Mouse (Mus musculus) 3134 (cell line): ENCODE results near the gene Rogdi.

Source experiments
- DNase-seq: peaks from one replicate; pipeline ENCODE4 v3.0.0-alpha.2; 2011; ENCODE audit warnings: low spot score; ENCODE audit not compliant: insufficient read length; ENCODE audit errors: extremely low read depth

Rogdi gene

DNA sequence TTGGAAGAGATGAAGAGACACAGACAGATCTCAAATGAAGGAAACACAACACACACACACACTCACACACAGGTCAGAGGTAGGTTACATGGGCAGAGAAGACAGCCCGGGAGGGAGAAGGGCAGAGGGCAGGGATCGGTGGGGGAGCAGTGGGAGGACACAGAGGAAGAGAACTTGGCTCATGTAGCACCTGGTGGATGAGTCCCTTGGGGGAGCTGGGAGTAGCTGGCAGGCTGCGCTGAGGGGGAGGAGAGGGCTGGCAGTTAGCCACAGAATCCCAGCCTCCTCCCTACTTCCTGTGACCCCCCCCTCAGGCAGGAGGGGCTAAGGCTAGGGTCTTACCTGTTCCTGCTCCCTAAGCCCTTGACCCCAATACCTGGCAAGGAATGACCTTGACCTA is 15.8 kb downstream of the Rogdi start, which contains the start of gene Sept12:
TSS of gene Sept12 (minus strand) at position 300 of the 400 bp plus-strand sequence.
- DNase-seq: no peak

DNA sequence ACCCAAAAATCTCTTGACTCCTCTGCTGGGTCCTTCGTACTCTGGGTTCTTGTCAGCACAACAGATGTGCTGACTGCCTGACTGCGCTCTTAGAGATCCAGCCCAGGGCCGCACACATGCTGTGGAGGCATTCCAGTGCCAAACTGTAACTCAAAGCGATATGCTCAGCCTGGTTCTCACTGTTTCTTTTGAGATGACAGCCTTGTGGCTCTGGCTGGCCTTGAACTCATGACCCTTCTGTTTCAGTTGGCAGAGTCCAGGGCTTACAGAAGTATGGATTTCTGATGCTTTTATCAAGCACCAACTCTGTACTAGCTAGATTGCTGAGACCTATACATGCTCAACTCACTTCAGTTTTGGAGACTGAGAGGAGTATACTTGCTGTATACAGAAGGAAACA is 20.1 kb downstream of the Rogdi start:
- DNase-seq: no peak

DNA sequence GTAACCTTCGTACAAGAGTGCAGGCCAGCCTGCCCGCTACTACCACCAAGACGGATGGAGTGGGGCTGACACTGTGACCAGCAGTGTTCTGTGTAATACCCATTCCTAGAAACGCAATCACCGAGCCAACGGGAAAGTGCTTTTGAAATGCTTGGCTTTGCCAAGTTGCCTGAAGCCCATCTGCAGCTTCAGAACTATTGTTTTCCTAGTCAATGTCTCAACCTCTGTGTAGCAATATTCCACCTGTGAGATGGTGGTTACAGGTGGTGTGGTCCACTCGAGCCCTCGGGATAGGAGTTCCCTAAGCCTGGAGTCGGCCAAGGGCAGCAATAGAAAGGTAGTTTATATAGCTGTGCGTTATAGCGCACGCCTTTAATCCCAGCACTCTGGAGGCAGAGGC is 28.6 kb downstream of the Rogdi start:
- no peak for DNase-seq

DNA sequence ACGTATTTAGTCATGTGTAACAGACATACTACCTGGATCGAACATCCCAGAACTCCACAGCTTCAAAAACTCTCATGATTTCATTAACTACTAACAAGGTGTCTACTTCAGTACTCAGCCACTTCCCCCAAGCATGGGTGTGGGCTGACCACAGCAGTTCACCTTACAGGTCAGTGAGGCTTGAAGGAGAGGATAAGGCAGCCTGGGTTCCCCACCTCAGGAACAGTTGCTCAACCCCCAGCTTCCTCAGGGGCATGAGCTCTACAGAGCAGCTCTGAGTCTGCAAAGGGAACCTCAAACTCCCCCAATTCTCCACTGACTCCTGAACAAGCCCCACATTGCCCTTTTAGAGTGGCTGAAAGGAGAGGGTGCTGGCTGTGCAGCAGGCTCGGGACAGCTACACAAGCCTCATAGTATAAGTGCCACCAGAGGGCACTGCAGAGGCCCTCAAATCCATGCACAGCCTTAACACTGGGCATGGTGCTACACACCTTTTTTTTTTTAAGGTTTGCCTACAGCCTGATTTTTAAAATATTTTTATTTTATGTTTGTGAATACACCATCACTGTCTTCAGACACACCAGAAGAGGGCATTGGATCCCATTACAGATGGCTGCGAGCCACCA is 33.5 kb downstream of the Rogdi start:
- DNase-seq: no peak

DNA sequence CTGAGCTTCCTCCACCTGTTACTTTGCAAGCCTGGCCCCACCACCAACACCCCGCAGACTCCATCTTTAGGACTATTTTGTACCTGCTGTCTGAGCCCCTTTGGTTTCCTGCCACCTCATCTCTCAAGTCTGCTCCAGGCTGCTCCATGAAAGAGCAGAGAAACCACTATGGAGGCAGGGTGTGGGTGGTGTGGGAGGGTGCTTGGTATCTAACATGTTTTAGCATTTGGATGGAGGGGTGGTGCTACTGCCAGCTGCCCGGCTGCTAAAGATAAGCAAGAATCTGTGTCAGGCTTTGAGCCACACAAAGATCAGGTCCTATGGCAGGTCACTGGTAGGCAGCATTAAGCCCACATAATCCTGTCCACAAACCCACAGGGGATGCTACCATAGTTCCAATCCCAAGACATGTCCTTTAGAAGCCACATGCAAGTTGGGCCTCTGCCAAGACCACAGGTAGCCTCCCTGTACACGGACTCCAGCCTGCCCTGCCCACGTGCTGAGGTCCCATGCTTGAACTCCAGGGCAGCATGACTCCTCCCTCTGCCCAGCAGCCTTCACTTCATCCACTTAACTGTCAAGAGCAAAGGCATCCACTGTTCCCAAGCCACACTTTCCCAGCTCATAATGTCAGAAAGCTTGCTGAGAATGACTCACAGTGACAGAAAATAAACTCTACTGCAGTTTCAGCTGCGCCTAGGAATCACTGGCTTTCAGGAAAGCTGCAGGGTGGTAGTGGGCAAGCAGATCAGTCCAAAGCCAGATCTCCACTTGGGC is 34.9 kb downstream of the Rogdi start:
- DNase-seq: no peak

DNA sequence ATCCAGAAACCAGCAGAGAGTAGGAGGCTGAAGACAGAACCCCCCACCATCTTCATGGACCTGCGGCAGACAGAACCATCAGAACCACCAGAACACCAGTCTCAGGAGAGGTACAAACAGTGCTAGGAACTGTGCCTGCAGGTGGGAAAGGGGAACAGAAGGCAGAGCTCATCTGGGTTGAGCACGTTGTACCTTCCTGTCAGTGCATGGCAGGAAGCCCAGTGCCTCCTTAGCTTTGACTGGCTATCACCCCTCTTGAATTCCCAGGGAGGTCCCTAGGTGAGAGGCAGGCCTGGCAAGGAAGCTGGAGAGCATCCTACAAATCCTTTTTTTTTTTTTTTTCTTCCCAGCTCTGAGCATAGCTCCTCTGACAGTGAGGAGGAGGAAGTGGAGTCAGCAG is 37.2 kb downstream of the Rogdi start:
- DNase-seq: no peak

DNA sequence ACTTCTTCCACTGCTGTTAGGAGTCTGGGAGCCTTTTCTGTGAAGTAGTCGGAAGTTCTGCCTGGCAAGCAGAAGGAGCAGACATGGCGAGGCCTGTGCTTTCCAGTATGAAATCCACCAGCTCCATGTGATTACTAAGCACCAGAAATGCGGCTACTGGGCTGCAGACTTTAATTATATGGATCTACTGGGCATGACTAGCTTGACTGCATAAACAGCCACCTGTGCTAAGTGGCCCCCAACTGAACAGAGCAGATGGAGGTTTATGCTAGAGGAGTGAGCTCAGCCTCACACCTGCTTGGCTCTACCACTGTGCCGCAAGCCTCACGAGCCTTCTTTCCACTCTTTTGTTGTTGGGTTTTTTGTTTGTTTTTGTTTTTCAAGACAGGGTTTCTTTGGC is 38.8 kb downstream of the Rogdi start:
- no peak for DNase-seq

DNA sequence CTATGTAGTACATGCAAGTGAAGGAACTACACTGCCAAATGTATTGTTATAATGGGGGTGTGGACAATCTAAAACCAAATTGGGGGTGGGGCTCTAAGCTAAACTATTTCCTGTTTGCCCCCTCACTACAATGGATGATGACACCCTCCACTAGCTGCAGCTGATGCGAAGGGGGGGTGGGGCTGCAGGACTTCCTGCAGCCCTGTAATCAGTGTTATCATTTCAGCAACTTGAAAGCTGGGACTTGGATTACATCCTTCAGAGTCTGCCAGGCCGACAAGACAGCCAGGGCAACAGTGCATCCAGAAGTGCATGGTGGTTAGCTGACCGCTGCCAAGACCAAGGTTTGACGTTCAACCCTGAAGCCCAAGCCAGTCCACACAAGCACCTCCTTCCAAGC is 41.7 kb downstream of the Rogdi start:
- DNase-seq: no peak

DNA sequence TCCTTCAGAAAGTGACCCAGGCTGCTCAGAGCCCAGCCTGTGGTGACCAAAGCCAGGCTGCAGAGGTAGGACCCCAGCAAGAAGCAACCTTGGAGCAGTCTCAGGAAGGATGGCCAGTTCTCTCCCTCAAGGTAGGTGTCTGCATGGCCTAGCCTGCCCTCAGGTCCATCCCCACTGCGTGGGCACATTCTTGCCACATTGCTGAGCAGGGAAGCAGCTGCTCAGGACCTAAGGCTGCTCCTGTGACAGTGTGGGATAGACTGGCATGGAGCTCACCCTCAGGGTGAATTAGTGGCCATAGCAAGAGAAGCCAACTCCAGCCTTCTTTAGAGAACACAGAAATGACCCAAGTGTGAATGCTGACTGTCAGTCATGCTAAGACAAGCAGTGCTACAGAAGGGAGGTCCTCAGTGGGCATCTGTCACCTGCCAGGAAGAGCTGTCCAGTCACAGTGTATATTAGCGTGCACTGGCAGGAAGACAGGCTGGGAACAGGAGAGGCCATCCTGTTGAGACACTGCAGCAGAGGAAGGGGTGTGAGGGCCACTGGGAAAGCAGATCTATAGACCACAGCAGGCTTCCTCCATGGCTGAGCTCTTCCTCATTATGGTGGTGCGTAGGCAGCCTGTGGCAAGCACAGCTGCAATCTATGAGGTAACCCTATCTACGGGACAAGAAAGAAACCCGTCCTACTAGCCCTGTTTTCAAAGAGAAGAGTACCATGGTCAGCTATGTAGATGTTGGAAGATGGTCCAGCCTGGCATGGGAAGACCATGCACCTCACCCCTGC is 44.1 kb downstream of the Rogdi start:
- DNase-seq: no peak

DNA sequence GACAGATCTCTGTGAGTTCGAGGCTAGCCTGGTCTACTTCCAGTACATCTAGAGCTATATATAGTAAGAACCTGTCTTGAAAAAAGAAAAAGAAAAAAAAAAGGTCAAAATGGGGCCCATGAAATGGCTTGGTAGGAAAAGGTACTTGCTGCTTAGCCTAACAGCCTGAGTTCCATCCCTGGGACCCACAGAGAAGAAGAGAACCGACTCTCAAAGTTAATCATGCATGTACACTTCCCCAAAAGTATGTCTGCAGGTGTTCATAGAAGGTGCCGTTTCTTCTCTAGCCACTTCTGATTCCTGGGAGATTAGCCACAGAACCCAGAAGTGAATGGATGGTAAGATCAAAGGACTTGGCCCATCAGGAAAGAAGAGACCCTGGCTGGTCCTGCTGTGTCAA is 44.9 kb downstream of the Rogdi start:
- DNase-seq: no peak

DNA sequence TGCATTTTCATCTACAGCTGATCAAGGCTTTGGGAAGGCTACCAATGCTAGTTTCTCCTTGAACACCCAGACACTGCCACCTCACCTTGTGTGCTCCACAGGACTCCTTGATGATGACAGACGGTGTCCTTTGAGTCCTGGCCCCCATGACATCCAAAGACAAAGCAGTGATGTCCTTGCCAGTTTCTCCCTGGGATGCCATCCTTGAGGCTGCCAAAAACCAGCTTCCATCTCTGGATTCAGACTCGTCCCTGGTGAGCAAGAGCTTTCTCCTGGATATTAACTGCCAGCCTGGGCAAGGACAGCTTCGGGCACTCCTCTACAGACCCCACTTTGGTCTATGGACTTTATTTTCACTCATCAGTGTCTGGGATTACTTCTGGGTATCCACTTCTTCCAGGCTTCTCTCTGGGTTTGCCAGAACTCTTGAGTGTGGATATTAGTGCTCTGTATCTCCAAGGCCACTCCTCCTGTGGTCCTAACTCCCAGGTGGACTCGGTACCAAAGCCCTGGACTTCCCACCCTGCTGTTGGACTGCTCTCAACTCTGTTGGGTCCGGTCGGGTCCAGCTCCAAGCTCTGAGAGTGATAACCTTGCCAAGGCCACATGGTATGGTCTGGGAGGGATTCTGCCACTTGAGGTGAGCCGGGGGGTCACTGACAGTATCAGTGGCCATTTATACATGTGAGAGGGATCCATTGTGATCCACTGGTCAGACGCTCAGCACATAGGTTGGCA is 47.8 kb downstream of the Rogdi start:
- no peak for DNase-seq

DNA sequence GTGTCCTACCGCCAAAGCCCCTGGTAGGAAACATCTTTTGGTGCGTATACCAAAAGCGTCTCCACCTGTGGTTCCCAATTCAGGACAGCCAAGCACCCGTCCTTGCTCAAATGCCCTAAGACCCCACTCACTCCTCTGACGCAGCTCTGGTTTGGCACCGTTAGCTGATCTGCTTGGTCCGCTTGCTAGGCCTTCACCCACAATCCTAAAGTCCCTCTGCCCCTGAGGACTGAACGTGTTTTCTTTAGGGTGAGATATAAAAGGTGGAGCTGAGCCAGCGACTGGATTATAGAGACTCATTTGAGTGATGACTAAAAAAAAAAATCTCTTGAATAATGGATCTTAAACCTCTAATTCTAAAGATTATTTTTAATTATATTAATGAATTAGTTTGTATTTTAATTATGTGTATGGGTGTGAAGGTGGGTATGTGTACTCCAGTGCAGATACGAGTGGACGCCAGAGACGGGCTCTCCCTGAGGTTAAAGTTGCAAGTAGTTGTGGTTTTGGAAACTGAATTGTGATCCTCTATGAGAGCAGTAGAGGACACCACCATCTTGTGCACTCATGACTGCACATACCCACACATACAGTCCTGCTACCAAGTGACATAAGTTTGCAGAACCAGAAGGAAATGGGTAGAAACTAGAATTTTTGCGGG is 48.5 kb downstream of the Rogdi start:
- no peak for DNase-seq

DNA sequence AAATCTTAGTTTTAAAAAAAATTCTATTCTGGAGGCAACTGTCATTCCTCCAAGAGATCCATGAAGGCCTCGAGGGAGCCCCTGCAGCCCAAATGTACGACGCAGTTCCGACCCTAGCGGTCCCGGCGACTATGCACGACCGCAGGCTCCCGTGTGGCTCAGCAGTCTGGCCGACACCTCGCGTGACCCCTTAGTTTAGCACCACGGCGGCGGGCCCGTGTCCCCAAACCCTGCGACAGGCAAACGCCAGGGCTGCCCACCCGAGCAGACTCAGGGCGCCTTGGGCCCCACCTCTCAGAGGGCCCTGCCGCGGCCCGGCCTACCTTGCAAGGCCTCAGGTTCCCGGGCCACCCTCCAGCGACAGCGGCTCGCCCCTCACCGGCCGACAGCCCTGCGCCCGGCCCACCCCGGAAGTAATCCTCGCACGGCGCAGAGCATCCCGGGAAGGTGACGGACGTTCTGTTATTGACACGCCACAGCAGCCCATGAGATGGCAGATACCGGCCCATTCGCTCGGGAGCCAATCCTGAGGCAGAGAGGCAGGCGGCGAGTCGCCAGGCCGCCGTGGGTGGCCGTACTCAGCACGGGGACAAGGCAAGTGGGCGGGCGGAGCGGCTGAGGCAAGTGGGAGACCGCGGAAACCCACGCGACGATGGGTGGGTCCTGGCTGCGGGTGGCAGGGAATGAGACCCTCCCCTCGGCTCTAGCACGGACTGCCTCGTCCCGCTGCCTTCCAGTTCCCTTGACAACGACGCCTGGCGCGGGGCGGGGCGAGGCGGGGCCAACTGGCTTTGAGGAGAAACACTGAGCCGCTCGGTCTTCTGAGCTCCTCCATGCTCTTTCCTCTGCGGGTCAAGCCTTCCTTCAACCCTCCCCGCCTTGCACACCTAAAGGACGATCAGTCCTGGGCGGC is 49.3 kb downstream of the Rogdi start, which contains the start of gene Anks3:
TSS of gene Anks3 (minus strand) at position 409 of the 913 bp plus-strand sequence.
- peak; percentile 100 for DNase-seq

DNA sequence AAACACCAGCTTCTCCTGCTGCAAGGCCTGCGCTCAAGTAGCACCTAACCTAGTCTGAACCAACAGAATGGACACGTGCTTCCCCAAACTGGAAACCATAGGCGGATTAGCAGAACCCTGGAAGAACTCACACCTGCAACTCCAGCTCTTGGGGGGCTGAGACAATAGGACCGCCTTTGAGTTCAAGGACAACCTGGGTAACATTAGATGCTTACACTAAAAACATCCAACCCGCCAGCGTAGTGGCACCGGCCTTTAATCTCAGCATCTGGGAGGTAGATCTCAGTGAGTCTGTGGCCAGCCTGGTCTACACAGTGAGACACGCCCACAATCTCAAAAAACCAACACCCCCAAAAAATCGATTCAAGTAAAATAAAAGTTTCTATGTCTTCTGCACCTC is 50.0 kb downstream of the Rogdi start:
- no peak for DNase-seq

DNA sequence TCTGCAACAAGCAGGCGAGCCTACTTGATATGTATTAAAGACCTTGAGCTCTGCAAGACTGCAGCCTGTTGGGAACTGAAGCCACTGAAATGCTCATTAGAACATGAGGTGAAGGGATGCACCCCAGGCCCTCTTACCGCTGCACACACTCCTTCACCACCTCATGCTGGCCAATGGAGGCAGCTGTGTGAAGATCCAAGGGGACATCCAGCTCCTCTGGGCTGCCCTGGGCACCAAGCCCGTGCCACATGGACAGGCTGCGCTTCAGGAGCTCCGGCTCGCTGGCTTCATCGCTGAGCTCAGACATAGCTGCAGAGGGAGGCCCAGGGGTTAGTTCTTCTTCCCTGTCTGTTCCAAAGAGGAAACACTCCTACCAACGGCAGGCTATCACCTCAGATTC is 53.1 kb downstream of the Rogdi start:
- no peak for DNase-seq
